Mouse (Mus musculus) G1E (cell line): ENCODE measurements at regions not wholly inside any gene's neighbourhood (a gene's known extent, or its start where the extent isn't known, plus 50 kb on each side); places are given as distances from the start of the nearest gene placed in this dataset.

Experiments
- CTCF ChIP-seq: IDR thresholded peaks from 2 replicates; pipeline ENCODE4 v1.5.1; 2012; ENCODE audit warnings: low read depth, low read length, inconsistent platforms, mixed read lengths
- GATA1 ChIP-seq: IDR thresholded peaks from 2 replicates; pipeline ENCODE4 v1.6.1; 2012; ENCODE audit warnings: borderline replicate concordance, low read length, inconsistent platforms, mixed read lengths
- GATA2 ChIP-seq: IDR thresholded peaks from 2 replicates; pipeline ENCODE4 v1.6.1; 2012; ENCODE audit warnings: low read depth, low read length, inconsistent platforms, borderline replicate concordance
- TAL1 ChIP-seq: conservative IDR thresholded peaks from 2 replicates; pipeline ENCODE4 v1.6.1; 2012; ENCODE audit warnings: low read depth, low read length, inconsistent platforms, mixed read lengths

DNA sequence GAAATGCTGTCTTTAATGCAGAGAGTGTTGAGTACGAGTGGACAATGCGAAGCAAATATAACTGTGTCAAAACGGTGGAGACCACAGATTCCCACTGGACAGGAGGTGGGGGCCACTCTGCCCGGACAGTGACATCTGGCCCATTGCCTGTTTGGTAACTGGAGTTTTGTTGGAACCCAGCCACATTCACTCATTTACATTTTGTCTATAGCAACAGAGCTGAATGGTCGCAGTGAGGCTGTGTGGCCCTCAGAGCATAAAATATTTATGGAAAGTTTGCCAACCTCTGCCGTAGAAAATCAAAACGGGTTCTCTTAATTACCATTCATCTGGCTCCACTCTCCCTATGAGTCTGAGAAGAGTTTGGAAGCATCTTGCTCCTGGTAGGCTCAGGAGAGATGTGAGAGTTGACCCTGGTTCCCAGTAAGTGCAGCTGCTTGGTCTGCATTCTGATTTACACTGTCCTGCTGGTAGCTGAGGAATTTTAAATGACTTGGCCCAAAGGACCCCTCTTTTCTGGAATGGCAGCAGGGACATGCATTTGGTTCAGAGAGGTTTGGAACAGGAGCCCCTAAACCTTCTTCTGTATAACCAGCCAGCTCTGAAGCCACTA is 187.9 kb upstream of the Pik3r1 start:
- no peak for TF ChIP-seq GATA1
- TF ChIP-seq CTCF: no peak
- TF ChIP-seq TAL1: no peak
- no peak for TF ChIP-seq GATA2
